Mouse (Mus musculus): ENCODE measurements around the gene Izumo1. TPM values are rescaled to one million over a fixed set of nuclear protein-coding genes. Genes with fewer than 3 reads are reported as not detected.

Gene Izumo1
- total RNA-seq, 2 experiments from 2014 or later: 0.22 to 0.65 TPM

DNA sequence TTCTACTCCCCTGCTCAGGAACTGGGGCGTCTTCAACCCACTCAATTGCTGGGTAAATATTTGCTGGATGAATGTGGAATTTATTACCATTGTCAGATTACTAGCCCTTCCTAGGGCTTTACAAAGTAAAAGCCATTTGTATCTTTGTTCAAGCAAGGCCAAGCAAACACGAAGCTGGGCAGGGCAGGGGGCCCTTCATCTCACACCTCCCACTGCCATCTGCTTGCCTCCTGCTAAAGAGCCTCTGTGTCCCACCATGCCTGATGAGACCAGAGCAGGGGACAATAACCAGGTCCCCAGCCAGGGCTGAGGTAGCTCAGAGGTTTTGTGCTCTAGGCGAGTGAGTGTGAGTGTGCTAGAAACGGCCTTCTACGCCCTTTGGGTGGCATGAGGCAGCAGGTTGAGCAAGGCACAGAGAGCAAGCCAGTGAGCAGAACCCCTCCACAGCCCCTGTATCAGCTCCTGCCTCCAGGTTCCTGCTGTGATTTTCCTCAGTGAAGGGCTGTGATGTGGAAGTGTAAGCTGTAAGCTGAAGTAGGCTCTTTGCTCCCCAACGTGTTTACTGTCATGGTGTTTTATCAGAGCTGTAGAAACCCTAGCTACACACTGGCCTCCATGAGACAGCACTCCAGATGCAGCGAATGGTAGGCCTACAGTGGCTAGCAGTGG, 56.1 kb downstream of the Izumo1 start:
- DNase-seq: no peak
- intact Hi-C loops (cut with DNase I): no loop called here

Other genes with a start within 250 kb of the Izumo1 start
- gene Snrnp70, start 226.1 kb upstream of the Izumo1 start, total RNA-seq (2021): 100 to 1,000 TPM; 146 to 161 TPM
- under 1 TPM; 0.41 to 0.79 TPM for gene Kcna7, start 216.2 kb upstream of the Izumo1 start, total RNA-seq (2021)
- under 1 TPM; 0.22 to 0.26 TPM for gene Ntf5, start 208.1 kb upstream of the Izumo1 start, total RNA-seq (2021)
- gene Lhb, start 201.0 kb upstream of the Izumo1 start, total RNA-seq (2021): not detected
- gene Gys1, start 187.0 kb upstream of the Izumo1 start, total RNA-seq (2021): 10 to 100 TPM; 74.6 to 79.0 TPM
- 10 to 100 TPM; 30.4 to 30.7 TPM for gene Ruvbl2, start 183.7 kb upstream of the Izumo1 start, total RNA-seq (2021)
- 100 to 1,000 TPM; 232 to 268 TPM for gene Ftl1, start 161.9 kb upstream of the Izumo1 start, total RNA-seq (2021)
- gene Bax, start 154.9 kb upstream of the Izumo1 start, total RNA-seq (2021): 10 to 100 TPM; 44.5 to 45.8 TPM
- gene Tulp2, start 139.9 kb upstream of the Izumo1 start, total RNA-seq (2021): not detected
- 1 to 10 TPM; 2.2 to 2.5 TPM for gene Gm45808, start 135.0 kb upstream of the Izumo1 start, total RNA-seq (2021)
- gene Dhdh, start 133.0 kb upstream of the Izumo1 start, total RNA-seq (2021): 1 to 10 TPM; 4.7 to 6.0 TPM
- gene Nucb1, start 111.4 kb upstream of the Izumo1 start, total RNA-seq (2021): 100 to 1,000 TPM; 144 to 151 TPM
- gene Ppp1r15a, start 95.5 kb upstream of the Izumo1 start, total RNA-seq (2021): 10 to 100 TPM; 24.5 to 45.4 TPM
- 1 to 10 TPM; 4.1 to 5.6 TPM for gene Plekha4, start 95.5 kb upstream of the Izumo1 start, total RNA-seq (2021)
- gene Hsd17b14, start 66.9 kb upstream of the Izumo1 start, total RNA-seq (2021): under 1 TPM; 0.25 to 0.34 TPM
- 10 to 100 TPM; 54.7 to 54.9 TPM for gene Bcat2, start 51.7 kb upstream of the Izumo1 start, total RNA-seq (2021)
- gene Fgf21, start 6.3 kb upstream of the Izumo1 start, total RNA-seq (2021): not detected
- gene Fut1, start 4.5 kb upstream of the Izumo1 start, total RNA-seq (2021): not detected
- gene Rasip1, start 5.7 kb downstream of the Izumo1 start, total RNA-seq (2021): 10 to 100 TPM; 51.9 to 52.4 TPM
- 1 to 10 TPM; 7.5 to 8.5 TPM for gene Mamstr, start 18.2 kb downstream of the Izumo1 start, total RNA-seq (2021)
- under 1 TPM in 1 of 2 experiments, not detected in 1; 0.38 TPM for gene Fut2, start 44.6 kb downstream of the Izumo1 start, total RNA-seq (2021)
- gene Ntn5, start 62.2 kb downstream of the Izumo1 start, total RNA-seq (2021): under 1 TPM in 1 of 2 experiments, not detected in 1; 0.15 TPM
- gene Sec1, start 72.6 kb downstream of the Izumo1 start, total RNA-seq (2021): under 1 TPM in 1 of 2 experiments, not detected in 1; 0.22 TPM
- 1 to 10 TPM; 4.2 to 4.6 TPM for gene Car11, start 78.0 kb downstream of the Izumo1 start, total RNA-seq (2021)
- 10 to 100 TPM; 22.7 to 29.8 TPM for gene Dbp, start 83.3 kb downstream of the Izumo1 start, total RNA-seq (2021)
- gene Rpl18, start 93.6 kb downstream of the Izumo1 start, total RNA-seq (2021): 100 to 1,000 TPM; 698 to 700 TPM
- 10 to 100 TPM; 17.4 to 20.1 TPM for gene Sphk2, start 96.2 kb downstream of the Izumo1 start, total RNA-seq (2021)
- gene Fam83e, start 99.4 kb downstream of the Izumo1 start, total RNA-seq (2021): under 1 TPM; 0.10 to 0.12 TPM
- not detected for gene Spaca4, start 104.0 kb downstream of the Izumo1 start, total RNA-seq (2021)
- under 1 TPM; 0.22 to 0.30 TPM for gene Lmtk3, start 161.9 kb downstream of the Izumo1 start, total RNA-seq (2021)
- not detected for gene Sult2b1, start 162.9 kb downstream of the Izumo1 start, total RNA-seq (2021)
- 10 to 100 TPM; 91.1 to 95.1 TPM for gene Cyth2, start 192.8 kb downstream of the Izumo1 start, total RNA-seq (2021)
- under 1 TPM; 0.69 to 0.74 TPM for gene Kcnj14, start 203.0 kb downstream of the Izumo1 start, total RNA-seq (2021)
- 10 to 100 TPM; 14.6 to 17.1 TPM for gene Grwd1, start 209.1 kb downstream of the Izumo1 start, total RNA-seq (2021)